ENCODE assay signal across 22 mouse cellular contexts in the genomic region with DNA sequence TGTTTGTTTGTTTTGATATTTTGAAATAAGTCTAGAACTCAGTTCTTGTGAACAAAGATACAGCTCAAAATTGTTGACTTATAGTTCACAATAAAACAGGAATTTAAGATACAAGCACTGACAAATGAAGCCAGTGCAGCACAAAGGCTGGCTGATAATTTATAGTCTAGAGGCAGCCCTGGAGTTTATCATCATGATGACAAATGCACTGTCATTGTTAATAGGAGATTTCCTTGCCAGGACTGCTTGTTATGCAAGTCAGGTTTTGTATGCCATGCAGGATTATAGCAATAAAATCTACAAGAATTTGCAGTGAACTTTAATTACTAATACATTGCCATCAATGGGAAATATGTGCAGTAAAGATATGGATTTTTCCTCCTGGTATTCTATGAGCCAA.
DNase-seq lines count a peak whose midpoint lies in the region; ATAC-seq and TF ChIP-seq lines count a peak whose summit lies in the region.
"Had no signal": no experiment of that assay in that cellular context is flagged by ENCODE, and none has a peak within 500 bp of the region (broad histone marks: within the 10 kb centered on the region; RNA-seq: fewer than 3 reads in every experiment).

No protein-coding gene starts in this region.

- ATAC-seq in hindbrain, embryonic 11.5 days (ENCODE audit: low FRiP score): peak; percentile 59; the same call in 1 of the 2 replicates
- peak; percentile 85 for ATAC-seq in neural tube, embryonic 12.5 days (ENCODE audit: low FRiP score, low read depth)
- ATAC-seq in kidney, embryonic 16.5 days (ENCODE audit: low FRiP score, low TSS enrichment): no peak
- no peak for ATAC-seq in heart, embryonic 11.5 days (replicated peaks; ENCODE audit: insufficient number of reproducible peaks, low FRiP score, low TSS enrichment)
- ATAC-seq: intestine, postnatal 0 days had no signal

- DNase-seq in hindbrain, embryonic 11.5 days (ENCODE audit: low spot score): no peak
- no peak for DNase-seq in hindbrain, embryonic 10.5 days (ENCODE audit: low spot score)
- peak; percentile 30 for DNase-seq in MEL (ENCODE audit: low read depth, low spot score)
- peak; percentile 41 for DNase-seq in gonadal fat pad, adult 2 months (ENCODE audit: low read depth)
- no peak for DNase-seq in gastrocnemius, adult 2 months
- DNase-seq: adrenal gland, postnatal 14 days; cerebellum, adult 9-10 months; heart, postnatal 10 days; kidney, postnatal 36 days; layer of hippocampus, postnatal 36 days; lung, embryonic 14.5 days; lung, postnatal 4 days; thymus, adult 18-20 months; thymus, postnatal 36 days had no signal

- TF ChIP-seq CTCF in MEL (IDR thresholded peaks at IDR 0.05 in 2 of 3, conservative IDR thresholded peaks at IDR 0.05 in 1 of 3; ENCODE audit: control insufficient read depth in 1 of 3, insufficient read depth in 1 of 3, low read depth in 2 of 3, low read length in 3 of 3, poor library complexity in 1 of 3, severe bottlenecking in 1 of 3): no peak
- no peak for TF ChIP-seq CTCF in gastrocnemius, adult 2 months (IDR thresholded peaks at IDR 0.05)

- TF ChIP-seq RAD21 in MEL (IDR thresholded peaks at IDR 0.05; ENCODE audit: low read depth, low read length): no peak

- no peak overlapping the region for H3K4me3 ChIP-seq in hindbrain, embryonic 11.5 days (ENCODE audit: low read depth, low read length)
- H3K4me3 ChIP-seq in hindbrain, embryonic 10.5 days: no peak overlapping the region
- H3K4me3 ChIP-seq in MEL (ENCODE audit: control insufficient read depth in 1 of 2, insufficient read depth in 1 of 2, low read depth in 2 of 2, low read length in 2 of 2): no peak overlapping the region
- no peak overlapping the region for H3K4me3 ChIP-seq in neural tube, embryonic 12.5 days
- no peak overlapping the region for H3K4me3 ChIP-seq in kidney, embryonic 16.5 days (ENCODE audit: low read length)
- H3K4me3 ChIP-seq in heart, embryonic 11.5 days (ENCODE audit: low read depth, low read length): no peak overlapping the region
- no peak overlapping the region for H3K4me3 ChIP-seq in gastrocnemius, adult 2 months
- H3K4me3 ChIP-seq: embryonic facial prominence, embryonic 10.5 days; forebrain, embryonic 10.5 days; heart, embryonic 12.5 days had no signal

- H3K9me3 ChIP-seq in hindbrain, embryonic 11.5 days (ENCODE audit: control insufficient read depth, low read length): no peaks in the 10 kb centered on the region
- no peaks in the 10 kb centered on the region for H3K9me3 ChIP-seq in hindbrain, embryonic 10.5 days
- no peaks in the 10 kb centered on the region for H3K9me3 ChIP-seq in MEL (replicated peaks; ENCODE audit: insufficient read depth, low read length)
- H3K9me3 ChIP-seq in neural tube, embryonic 12.5 days: no peaks in the 10 kb centered on the region
- H3K9me3 ChIP-seq in kidney, embryonic 16.5 days (ENCODE audit: low read length): no peaks in the 10 kb centered on the region
- no peaks in the 10 kb centered on the region for H3K9me3 ChIP-seq in heart, embryonic 11.5 days (replicated peaks; ENCODE audit: control insufficient read depth, low read length)
- H3K9me3 ChIP-seq: embryonic facial prominence, embryonic 10.5 days; forebrain, embryonic 10.5 days had no signal

- no peak overlapping the region for H3K4me2 ChIP-seq in hindbrain, embryonic 11.5 days (replicated peaks; ENCODE audit: low read depth, low read length)
- H3K4me2 ChIP-seq in neural tube, embryonic 12.5 days (replicated peaks): no peak overlapping the region
- no peak overlapping the region for H3K4me2 ChIP-seq in kidney, embryonic 16.5 days (replicated peaks; ENCODE audit: low read depth, low read length)
- no peak overlapping the region for H3K4me2 ChIP-seq in heart, embryonic 11.5 days
- H3K4me2 ChIP-seq: heart, embryonic 12.5 days; lung, embryonic 14.5 days had no signal

- intact Hi-C loops in gastrocnemius, adult 2 months (cut with DNase I): no loop called here

- no peaks in the 10 kb centered on the region for H3K36me3 ChIP-seq in hindbrain, embryonic 11.5 days (ENCODE audit: control insufficient read depth, insufficient read depth, low read length)
- no peaks in the 10 kb centered on the region for H3K36me3 ChIP-seq in hindbrain, embryonic 10.5 days
- no peaks in the 10 kb centered on the region for H3K36me3 ChIP-seq in MEL (ENCODE audit: control insufficient read depth in 1 of 2, insufficient read depth in 2 of 2, low read length in 2 of 2)
- no peaks in the 10 kb centered on the region for H3K36me3 ChIP-seq in neural tube, embryonic 12.5 days
- no peaks in the 10 kb centered on the region for H3K36me3 ChIP-seq in kidney, embryonic 16.5 days (ENCODE audit: insufficient read depth, low read length)
- no peaks in the 10 kb centered on the region for H3K36me3 ChIP-seq in heart, embryonic 11.5 days (ENCODE audit: control insufficient read depth, insufficient read depth, low read length)
- H3K36me3 ChIP-seq: embryonic facial prominence, embryonic 10.5 days; forebrain, embryonic 10.5 days; heart, embryonic 12.5 days had no signal

- TF ChIP-seq POLR2A in MEL (IDR thresholded peaks at IDR 0.05; ENCODE audit: control insufficient read depth in 1 of 2, insufficient read depth in 1 of 2, low read depth in 1 of 2, low read length in 2 of 2, poor library complexity in 1 of 2): no peak

- H3K9ac ChIP-seq in hindbrain, embryonic 11.5 days (ENCODE audit: low read depth, low read length): no peak overlapping the region
- no peak overlapping the region for H3K9ac ChIP-seq in MEL (ENCODE audit: control insufficient read depth, low read depth, low read length, poor library complexity, severe bottlenecking)
- H3K9ac ChIP-seq in neural tube, embryonic 12.5 days: no peak overlapping the region
- H3K9ac ChIP-seq in kidney, embryonic 16.5 days (replicated peaks; ENCODE audit: low read length): no peak overlapping the region
- H3K9ac ChIP-seq in heart, embryonic 11.5 days (ENCODE audit: low read depth, low read length): no peak overlapping the region
- H3K9ac ChIP-seq: heart, embryonic 12.5 days; liver, embryonic 14.5 days; lung, embryonic 14.5 days had no signal

- H3K27ac ChIP-seq in hindbrain, embryonic 11.5 days (ENCODE audit: low read depth, low read length): no peak overlapping the region
- H3K27ac ChIP-seq in hindbrain, embryonic 10.5 days: no peak overlapping the region
- no peak overlapping the region for H3K27ac ChIP-seq in MEL (ENCODE audit: control insufficient read depth, low read depth, low read length)
- no peak overlapping the region for H3K27ac ChIP-seq in neural tube, embryonic 12.5 days
- no peak overlapping the region for H3K27ac ChIP-seq in kidney, embryonic 16.5 days (ENCODE audit: low read length)
- H3K27ac ChIP-seq in heart, embryonic 11.5 days (ENCODE audit: low read depth, low read length): no peak overlapping the region
- H3K27ac ChIP-seq in gastrocnemius, adult 2 months: no peak overlapping the region
- H3K27ac ChIP-seq: embryonic facial prominence, embryonic 10.5 days; forebrain, embryonic 10.5 days; liver, embryonic 14.5 days had no signal

- no peaks in the 10 kb centered on the region for H3K27me3 ChIP-seq in hindbrain, embryonic 11.5 days (ENCODE audit: control insufficient read depth, insufficient read depth, low read length)
- H3K27me3 ChIP-seq in hindbrain, embryonic 10.5 days (ENCODE audit: insufficient read depth, poor library complexity, severe bottlenecking): no peaks in the 10 kb centered on the region
- H3K27me3 ChIP-seq in MEL (ENCODE audit: control insufficient read depth in 1 of 2, insufficient read depth in 2 of 2, low read length in 2 of 2): no peaks in the 10 kb centered on the region
- no peaks in the 10 kb centered on the region for H3K27me3 ChIP-seq in neural tube, embryonic 12.5 days (replicated peaks)
- no peaks in the 10 kb centered on the region for H3K27me3 ChIP-seq in kidney, embryonic 16.5 days (ENCODE audit: insufficient read depth, low read length)
- H3K27me3 ChIP-seq in heart, embryonic 11.5 days (ENCODE audit: control insufficient read depth, insufficient read depth, low read length): no peaks in the 10 kb centered on the region
- H3K27me3 ChIP-seq: heart, embryonic 12.5 days had no signal

- no peaks in the 10 kb centered on the region for H3K4me1 ChIP-seq in hindbrain, embryonic 11.5 days (replicated peaks; ENCODE audit: control insufficient read depth, insufficient read depth, low read length)
- H3K4me1 ChIP-seq in hindbrain, embryonic 10.5 days (replicated peaks): no peaks in the 10 kb centered on the region
- no peaks in the 10 kb centered on the region for H3K4me1 ChIP-seq in MEL (ENCODE audit: control insufficient read depth in 1 of 2, insufficient read depth in 2 of 2, low read length in 2 of 2)
- no peaks in the 10 kb centered on the region for H3K4me1 ChIP-seq in neural tube, embryonic 12.5 days
- H3K4me1 ChIP-seq in kidney, embryonic 16.5 days (ENCODE audit: insufficient read depth, low read length): no peaks in the 10 kb centered on the region
- no peaks in the 10 kb centered on the region for H3K4me1 ChIP-seq in heart, embryonic 11.5 days (ENCODE audit: control insufficient read depth, insufficient read depth, low read length)
- H3K4me1 ChIP-seq: embryonic facial prominence, embryonic 10.5 days; forebrain, embryonic 10.5 days; heart, embryonic 12.5 days had no signal

- TF ChIP-seq EP300 in MEL (IDR thresholded peaks at IDR 0.05; ENCODE audit: low read depth in 1 of 2, low read length in 2 of 2): no peak

- no peaks in the 10 kb centered on the region for H3K79me2 ChIP-seq in MEL (ENCODE audit: control insufficient read depth, insufficient read depth, low read length, poor library complexity)

TF ChIP-seq in MEL, 35 proteins besides CTCF, POLR2A, EP300 and RAD21 (continues in another document):
- TF ChIP-seq BHLHE40 (IDR thresholded peaks at IDR 0.05; ENCODE audit: borderline replicate concordance, low read depth, low read length) (no peak), E2F4 (IDR thresholded peaks at IDR 0.05; ENCODE audit: borderline replicate concordance, low read depth, low read length) (no peak), MEF2A (IDR thresholded peaks at IDR 0.05; ENCODE audit: extremely low read depth, insufficient replicate concordance, low read depth, low read length, poor library complexity, severe bottlenecking) (no peak), RCOR1 (IDR thresholded peaks at IDR 0.05; ENCODE audit: low read depth, low read length) (no peak), MAFK (IDR thresholded peaks at IDR 0.05; ENCODE audit: borderline replicate concordance, low read depth, low read length) (no peak), USF2 (IDR thresholded peaks at IDR 0.05; ENCODE audit: borderline replicate concordance in 1 of 2, insufficient read depth in 1 of 2, low read depth in 1 of 2, low read length in 2 of 2) (no peak), ZNF384 (IDR thresholded peaks at IDR 0.05; ENCODE audit: low read depth, low read length) (no peak), NELFE (IDR thresholded peaks at IDR 0.05; ENCODE audit: low read depth, low read length) (no peak), ZMIZ1 (IDR thresholded peaks at IDR 0.05; ENCODE audit: low read depth, low read length) (no peak), MAX (IDR thresholded peaks at IDR 0.05; ENCODE audit: low read length) (no peak), ETS1 (IDR thresholded peaks at IDR 0.05; ENCODE audit: low read depth, low read length) (no peak), CHD2 (IDR thresholded peaks at IDR 0.05; ENCODE audit: low read length) (no peak), TCF12 (IDR thresholded peaks at IDR 0.05; ENCODE audit: low read depth, low read length) (no peak)

Comparison
In these comparisons a context has a peak if more than half of its experiments do, and no peak if none do; other contexts are left out.
1. ATAC-seq: peak in hindbrain, embryonic 11.5 days (single experiment) and neural tube, embryonic 12.5 days (single experiment); none in kidney, embryonic 16.5 days (single experiment) and heart, embryonic 11.5 days (single experiment).
2. DNase-seq: peak in MEL (single experiment) and gonadal fat pad, adult 2 months (single experiment); none in hindbrain, embryonic 11.5 days (single experiment), hindbrain, embryonic 10.5 days (single experiment) and gastrocnemius, adult 2 months (single experiment).